Mouse (Mus musculus) neural tube, embryonic 15.5 days (tissue): ENCODE data around the gene Pglyrp1. TPM values are rescaled to one million over a fixed set of nuclear protein-coding genes. Genes with fewer than 3 reads are reported as not detected.

Experiments used
- polyA plus RNA-seq: library from polyadenylated mRNA; unstranded; fragments of >200 nt; fragmentation: Nextera tagmentation; extraction: Ambion mirVana; gene quantifications from 2 replicates; pipeline ENCODE4 v1.2.1, GENCODE M21; 2015

Gene Pglyrp1
- polyA plus RNA-seq, 1 experiment from 2014 or later: 19.2 TPM

Other genes starting within 250 kb of the Pglyrp1 start
- not detected in 2 replicates for gene Psg21, start 214.6 kb upstream of the Pglyrp1 start, polyA plus RNA-seq
- not detected in 2 replicates for gene Psg20, start 185.1 kb upstream of the Pglyrp1 start, polyA plus RNA-seq
- gene Psg22, start 153.2 kb upstream of the Pglyrp1 start, polyA plus RNA-seq: not detected in 2 replicates
- not detected in 2 replicates for gene Psg19, start 72.8 kb upstream of the Pglyrp1 start, polyA plus RNA-seq
- gene Psg17, start 49.7 kb upstream of the Pglyrp1 start, polyA plus RNA-seq: 0.14 TPM in 1 of 2 replicates, not detected in the other
- 0.51 and 0.70 TPM in 2 replicates for gene Mill2, start 31.4 kb upstream of the Pglyrp1 start, polyA plus RNA-seq
- gene Ccdc61, start 39.1 kb downstream of the Pglyrp1 start, polyA plus RNA-seq: 29.9 and 31.9 TPM in 2 replicates
- 9.4 and 10.6 TPM in 2 replicates for gene Nova2, start 54.6 kb downstream of the Pglyrp1 start, polyA plus RNA-seq
- 0.84 and 0.93 TPM in 2 replicates for gene Nanos2, start 116.1 kb downstream of the Pglyrp1 start, polyA plus RNA-seq
- 7.6 and 8.0 TPM in 2 replicates for gene Mypop, start 119.9 kb downstream of the Pglyrp1 start, polyA plus RNA-seq
- gene Irf2bp1, start 132.7 kb downstream of the Pglyrp1 start, polyA plus RNA-seq: 28.4 and 28.6 TPM in 2 replicates
- 0.31 and 1.3 TPM in 2 replicates for gene Foxa3, start 152.2 kb downstream of the Pglyrp1 start, polyA plus RNA-seq
- 26.4 and 28.3 TPM in 2 replicates for gene Sympk, start 153.0 kb downstream of the Pglyrp1 start, polyA plus RNA-seq
- gene Rsph6a, start 183.4 kb downstream of the Pglyrp1 start, polyA plus RNA-seq: 0.24 TPM in 1 of 2 replicates, not detected in the other
- gene Dmwd, start 204.9 kb downstream of the Pglyrp1 start, polyA plus RNA-seq: 30.3 and 35.8 TPM in 2 replicates
- gene Dmpk, start 212.5 kb downstream of the Pglyrp1 start, polyA plus RNA-seq: 10.0 and 14.9 TPM in 2 replicates
- gene Six5, start 223.3 kb downstream of the Pglyrp1 start, polyA plus RNA-seq: 1.8 and 3.1 TPM in 2 replicates
- 7.5 and 8.2 TPM in 2 replicates for gene Gm4969, start 247.0 kb downstream of the Pglyrp1 start, polyA plus RNA-seq
- gene Fbxo46, start 248.5 kb downstream of the Pglyrp1 start, polyA plus RNA-seq: 15.5 and 17.0 TPM in 2 replicates